Mouse (Mus musculus) adrenal gland, postnatal 10 days (tissue): ENCODE measurements around the gene Oit3. TPM values are rescaled to one million over a fixed set of nuclear protein-coding genes. Genes with fewer than 3 reads are reported as not detected.
"Not testable (repeated sequence)": the region's sequence is repeated elsewhere in the genome, so short reads cannot be mapped to it uniquely, and the experiment has no call there.

Experiments used
- DNase-seq: peaks from one replicate; pipeline ENCODE4 v3.0.0; 2021; ENCODE audit warnings: mixed read lengths
- total RNA-seq, 2 experiments: library from RNA; stranded (reverse); gene quantifications; 2 replicates each; pipeline ENCODE4 v1.2.3; 2021

Oit3 gene
- total RNA-seq, 2 experiments from 2014 or later: 5.1 to 10.2 TPM

GRCm38 (mm10) chr10:59429448-59430135 lies 12.0 kb downstream of the Oit3 start:
- DNase-seq: peak; percentile 54

GRCm38 (mm10) chr10:59426371-59426770 lies 15.2 kb downstream of the Oit3 start:
- DNase-seq: no peak

- DNase-seq: peak; percentile 76
These were observed 16.2 kb downstream of the Oit3 start for GRCm38 (mm10) chr10:59425369-59425768.

GRCm38 (mm10) chr10:59424453-59424852 lies 17.1 kb downstream of the Oit3 start:
- no peak for DNase-seq

- no peak for DNase-seq
These were observed 22.1 kb downstream of the Oit3 start for GRCm38 (mm10) chr10:59419516-59419915.

GRCm38 (mm10) chr10:59416623-59417022 lies 25.0 kb downstream of the Oit3 start:
- no peak for DNase-seq

GRCm38 (mm10) chr10:59413711-59414110 lies 27.9 kb downstream of the Oit3 start:
- no peak for DNase-seq

GRCm38 (mm10) chr10:59410264-59410663 lies 31.3 kb downstream of the Oit3 start:
- DNase-seq: no peak

- no peak for DNase-seq
These were observed 33.1 kb downstream of the Oit3 start for GRCm38 (mm10) chr10:59408499-59408898.

GRCm38 (mm10) chr10:59403793-59404149 lies 37.8 kb downstream of the Oit3 start:
- DNase-seq: no peak

- no peak for DNase-seq
These were observed 38.4 kb downstream of the Oit3 start, which contains the start of gene Pla2g12b for GRCm38 (mm10) chr10:59402899-59403792. Pla2g12b (plus strand) TSS chr10:59403660.

GRCm38 (mm10) chr10:59395461-59395860 lies 46.1 kb downstream of the Oit3 start, which contains the start of gene Gm10273:
Gm10273 (plus strand) TSS chr10:59395632.
- not testable (repeated sequence) for DNase-seq

GRCm38 (mm10) chr10:59391907-59392306 lies 49.7 kb downstream of the Oit3 start:
- DNase-seq: no peak

GRCm38 (mm10) chr10:59389652-59390051 lies 51.9 kb downstream of the Oit3 start:
- DNase-seq: no peak

GRCm38 (mm10) chr10:59386951-59387350 lies 54.6 kb downstream of the Oit3 start:
- DNase-seq: no peak

- not testable (repeated sequence) for DNase-seq
These were observed 60.0 kb downstream of the Oit3 start for GRCm38 (mm10) chr10:59381563-59381962.

- DNase-seq: no peak
These were observed 61.2 kb downstream of the Oit3 start for GRCm38 (mm10) chr10:59380411-59380821.

GRCm38 (mm10) chr10:59379927-59380326 lies 61.7 kb downstream of the Oit3 start:
- DNase-seq: no peak

- no peak for DNase-seq
These were observed 62.9 kb downstream of the Oit3 start for GRCm38 (mm10) chr10:59378728-59379127.

GRCm38 (mm10) chr10:59377906-59378305 lies 63.7 kb downstream of the Oit3 start:
- DNase-seq: no peak
